Mouse (Mus musculus): ENCODE results near the gene Metap1d. TPM values are rescaled to one million over a fixed set of nuclear protein-coding genes. Genes with fewer than 3 reads are reported as not detected.

Gene Metap1d
- polyA plus RNA-seq, 3 experiments from 2014 or later: 10.1 to 38.0 (median 27.6) TPM

DNA sequence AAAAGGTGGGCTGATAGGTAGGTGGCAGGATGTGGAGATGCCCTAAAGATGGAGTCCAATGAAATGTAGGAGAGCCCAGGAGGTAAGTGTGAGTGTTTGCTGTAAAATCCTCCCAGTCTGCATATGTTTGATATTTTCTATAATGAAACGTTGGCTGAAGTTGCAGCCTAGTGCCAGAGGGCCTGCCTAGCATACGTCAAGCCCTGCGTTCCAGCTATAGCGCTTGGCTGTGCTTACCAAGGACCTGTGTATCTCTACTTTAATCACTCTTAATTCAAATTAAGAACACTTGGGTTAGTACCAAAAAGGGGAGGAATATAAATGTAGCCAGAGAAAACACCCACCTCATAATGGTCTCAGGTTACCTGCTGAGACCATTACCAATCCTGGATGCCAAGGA lies 22.7 kb downstream of the Metap1d start:
- ATAC-seq: no peak

DNA sequence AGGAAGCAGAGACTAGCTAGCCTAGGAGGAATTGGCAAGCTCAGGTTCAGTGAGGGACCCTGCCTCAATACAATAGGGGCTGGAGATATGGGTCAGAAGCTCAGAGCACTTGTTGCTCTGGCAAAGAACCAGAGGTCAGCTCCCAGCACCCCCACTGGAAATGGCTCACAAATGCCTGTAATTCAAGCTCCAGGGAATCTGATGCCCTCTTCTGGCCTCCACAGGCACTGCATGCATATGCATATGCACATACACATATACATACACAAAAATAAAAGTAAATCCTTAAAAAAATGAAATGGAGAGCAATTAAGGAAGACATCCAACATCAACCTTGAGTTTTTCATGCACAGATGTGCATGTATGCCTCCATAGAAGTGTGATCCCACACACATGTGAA lies 24.7 kb downstream of the Metap1d start:
- ATAC-seq: no peak

DNA sequence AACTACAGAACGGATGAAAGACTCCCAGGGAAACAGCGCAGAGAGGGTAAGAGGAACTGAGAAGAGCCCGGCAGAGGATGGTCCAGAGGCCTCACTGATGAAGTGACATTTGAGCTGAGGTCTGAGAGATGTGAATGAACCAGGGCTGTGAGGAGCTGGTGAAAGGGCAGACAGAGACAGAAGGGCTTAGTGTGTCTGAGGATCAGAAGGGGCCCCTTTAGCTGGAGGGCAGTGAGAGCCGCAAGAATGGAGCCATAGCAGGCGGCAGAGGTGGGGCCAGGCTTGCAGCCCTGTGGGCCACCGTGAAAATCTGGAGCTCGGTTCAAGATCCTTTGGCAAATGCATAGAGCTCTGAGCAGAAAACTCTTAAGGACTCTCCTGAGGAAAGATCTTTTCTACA lies 26.8 kb downstream of the Metap1d start:
- no peak for ATAC-seq

DNA sequence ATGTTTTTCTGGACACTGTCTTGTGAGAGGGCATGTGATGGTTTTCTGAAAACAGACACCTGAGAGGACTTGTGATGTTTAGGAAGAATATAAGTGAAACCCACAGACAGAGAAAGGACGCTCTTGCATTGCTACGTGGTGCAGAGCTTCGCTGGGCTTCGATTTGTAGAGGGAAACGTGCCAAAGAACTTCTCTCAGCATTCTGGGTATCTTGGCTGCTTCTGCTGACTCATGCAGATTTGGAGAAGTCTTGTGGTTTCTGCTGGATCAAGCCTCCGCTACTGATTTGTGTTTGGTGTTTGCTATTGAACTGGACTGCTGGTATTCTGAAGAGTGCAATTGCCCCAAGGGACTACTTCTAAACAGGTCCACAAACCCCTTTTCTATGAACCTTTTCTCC lies 28.7 kb downstream of the Metap1d start:
- no peak for ATAC-seq

DNA sequence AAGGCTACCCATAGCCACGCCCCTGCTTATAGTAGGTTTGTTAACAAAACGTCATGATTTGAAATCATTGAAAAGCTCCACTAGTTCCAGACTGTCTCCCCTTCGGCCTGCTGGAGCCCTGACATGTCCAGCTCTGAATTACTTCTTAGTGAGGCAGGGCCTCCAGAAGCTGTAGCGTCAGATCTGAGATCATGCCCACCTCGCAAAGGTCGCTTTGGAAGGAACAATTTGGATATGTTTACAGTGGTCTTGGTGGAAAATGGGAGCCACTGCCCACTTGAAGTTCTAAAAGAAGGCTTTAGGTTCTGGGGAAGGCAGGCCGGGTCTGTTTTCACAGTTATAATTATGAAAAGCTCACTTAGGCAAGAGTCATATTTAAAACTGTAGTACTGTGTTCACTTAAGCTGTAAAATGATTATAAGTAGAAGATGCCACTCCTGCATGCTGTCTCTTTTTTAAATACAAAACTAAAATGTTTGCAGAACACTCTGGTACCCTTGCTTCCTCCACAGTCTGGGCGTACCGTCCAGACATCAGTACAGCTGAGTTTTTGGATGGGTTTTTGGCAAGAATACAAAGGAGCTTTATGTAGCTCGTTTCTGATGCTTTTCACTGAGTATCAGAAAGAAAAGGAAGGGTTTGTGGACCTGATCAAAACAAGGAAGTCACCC lies 30.1 kb downstream of the Metap1d start:
- ATAC-seq: no peak

DNA sequence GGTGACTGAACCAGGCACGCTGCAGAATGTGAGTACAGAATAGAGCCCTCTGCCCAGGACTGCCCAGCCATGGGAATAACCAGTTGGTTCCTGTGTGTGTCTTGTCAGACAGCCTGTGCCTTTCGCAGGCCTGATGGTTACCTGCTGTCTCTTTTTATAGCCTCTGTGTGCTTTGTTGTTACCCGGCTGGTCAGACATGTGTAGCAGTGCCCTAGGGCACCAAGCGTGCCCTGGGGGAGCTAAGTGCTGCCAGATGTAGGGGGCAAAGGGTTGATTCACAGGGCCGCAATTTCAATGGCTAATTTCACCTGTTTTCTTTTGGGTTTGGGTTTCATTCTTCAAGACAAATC lies 30.6 kb downstream of the Metap1d start:
- no peak for ATAC-seq

DNA sequence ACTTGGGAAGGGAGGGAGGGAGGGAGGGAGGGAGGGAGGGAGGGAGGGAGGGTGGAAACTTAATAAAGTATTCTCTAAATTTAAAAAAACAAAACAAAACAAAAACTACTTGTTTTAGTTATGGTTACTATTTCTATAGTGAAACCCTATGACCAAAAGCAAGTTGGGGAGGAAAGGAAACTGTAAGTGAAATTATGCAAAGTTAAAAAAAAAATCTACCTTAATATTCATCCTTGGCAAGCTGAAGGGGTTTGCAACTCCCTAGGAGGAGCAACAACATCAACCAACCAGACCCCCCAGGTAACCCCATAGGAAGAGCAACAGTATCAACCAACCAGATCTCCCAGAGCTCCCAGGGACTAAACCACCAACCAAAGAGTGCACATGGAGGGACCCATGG lies 38.2 kb downstream of the Metap1d start:
- no peak for ATAC-seq

DNA sequence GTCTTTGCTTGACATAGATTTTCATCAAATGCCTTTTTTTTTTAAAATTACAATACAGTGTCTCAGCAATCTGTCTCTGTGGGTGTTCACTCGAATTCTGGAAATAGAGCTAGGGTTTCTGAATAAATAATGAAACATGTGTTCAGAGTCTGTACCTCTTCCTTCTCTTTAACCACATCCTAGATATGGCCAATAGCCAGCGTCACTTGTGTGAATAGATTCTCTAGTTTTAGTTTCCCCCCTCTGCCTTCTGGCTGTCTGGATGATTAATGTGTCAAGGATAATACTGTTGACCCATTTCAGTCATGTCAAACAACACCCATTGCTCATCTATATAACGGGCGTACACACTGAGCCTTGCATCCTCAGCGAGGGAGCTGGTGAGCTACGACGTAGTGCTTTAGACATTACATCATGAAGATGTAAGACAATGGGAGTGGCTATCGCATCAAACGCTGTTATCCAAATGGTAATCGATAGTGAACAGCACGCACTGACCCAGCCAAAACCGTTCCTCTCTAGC lies 40.1 kb downstream of the Metap1d start:
- ATAC-seq: no peak

DNA sequence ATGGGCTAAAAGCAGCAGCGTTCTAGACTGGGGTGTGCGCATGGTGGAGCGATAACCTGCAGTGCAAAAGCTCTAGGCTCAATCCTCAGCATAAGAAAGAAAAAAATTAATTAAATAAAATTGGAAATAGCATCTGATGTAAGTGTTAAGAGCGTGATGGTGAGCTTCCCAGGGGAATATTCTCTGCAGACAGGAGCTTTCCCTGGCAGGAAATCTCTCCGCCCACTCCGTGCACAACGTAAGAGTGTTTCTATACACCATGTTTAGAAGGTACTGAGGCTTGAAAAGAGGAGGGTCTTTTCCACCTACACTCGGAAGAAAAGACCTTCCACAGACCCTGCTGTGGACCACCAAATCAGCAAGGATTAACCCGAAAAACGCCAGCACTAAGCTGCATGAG lies 41.4 kb downstream of the Metap1d start:
- no peak for ATAC-seq

DNA sequence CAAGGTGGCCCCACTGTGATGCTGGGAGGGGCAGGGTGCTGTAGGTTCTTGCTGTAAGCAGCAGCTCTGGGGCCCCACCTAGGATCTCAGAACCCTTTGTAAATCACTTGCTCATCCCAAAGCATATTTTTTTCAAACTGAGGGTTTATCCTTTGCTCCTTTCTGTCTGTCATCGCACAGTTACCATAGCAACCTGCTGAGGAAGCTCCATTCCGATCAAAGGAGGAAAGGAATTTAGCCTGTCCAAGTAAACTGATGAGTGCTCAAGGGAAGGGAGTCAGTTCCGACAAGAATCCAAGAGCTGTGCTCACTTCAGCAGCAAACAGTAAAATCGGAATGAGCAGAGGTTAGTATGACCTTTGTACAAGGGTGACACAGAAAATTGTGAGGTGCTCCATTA lies 41.9 kb downstream of the Metap1d start:
- ATAC-seq: no peak

DNA sequence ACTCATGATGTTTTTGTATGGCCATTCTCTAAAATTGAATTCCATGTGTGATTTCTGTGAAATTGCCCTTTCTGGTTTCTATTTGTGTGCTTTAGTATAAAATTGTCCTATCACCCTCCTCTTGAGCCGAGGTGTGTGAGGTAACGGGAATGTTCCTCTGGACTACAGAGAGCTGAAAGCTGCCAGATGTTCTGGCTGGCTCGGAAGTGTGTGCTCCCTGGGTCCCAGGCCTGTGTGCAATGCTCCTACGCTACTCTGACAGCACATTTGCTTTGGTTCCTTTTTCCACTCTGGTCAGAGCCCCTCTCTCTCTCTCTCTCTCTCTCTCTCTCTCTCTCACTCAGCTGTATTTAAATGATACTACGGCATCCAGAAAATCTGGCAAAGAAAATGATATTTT lies 44.1 kb downstream of the Metap1d start:
- no peak for ATAC-seq

DNA sequence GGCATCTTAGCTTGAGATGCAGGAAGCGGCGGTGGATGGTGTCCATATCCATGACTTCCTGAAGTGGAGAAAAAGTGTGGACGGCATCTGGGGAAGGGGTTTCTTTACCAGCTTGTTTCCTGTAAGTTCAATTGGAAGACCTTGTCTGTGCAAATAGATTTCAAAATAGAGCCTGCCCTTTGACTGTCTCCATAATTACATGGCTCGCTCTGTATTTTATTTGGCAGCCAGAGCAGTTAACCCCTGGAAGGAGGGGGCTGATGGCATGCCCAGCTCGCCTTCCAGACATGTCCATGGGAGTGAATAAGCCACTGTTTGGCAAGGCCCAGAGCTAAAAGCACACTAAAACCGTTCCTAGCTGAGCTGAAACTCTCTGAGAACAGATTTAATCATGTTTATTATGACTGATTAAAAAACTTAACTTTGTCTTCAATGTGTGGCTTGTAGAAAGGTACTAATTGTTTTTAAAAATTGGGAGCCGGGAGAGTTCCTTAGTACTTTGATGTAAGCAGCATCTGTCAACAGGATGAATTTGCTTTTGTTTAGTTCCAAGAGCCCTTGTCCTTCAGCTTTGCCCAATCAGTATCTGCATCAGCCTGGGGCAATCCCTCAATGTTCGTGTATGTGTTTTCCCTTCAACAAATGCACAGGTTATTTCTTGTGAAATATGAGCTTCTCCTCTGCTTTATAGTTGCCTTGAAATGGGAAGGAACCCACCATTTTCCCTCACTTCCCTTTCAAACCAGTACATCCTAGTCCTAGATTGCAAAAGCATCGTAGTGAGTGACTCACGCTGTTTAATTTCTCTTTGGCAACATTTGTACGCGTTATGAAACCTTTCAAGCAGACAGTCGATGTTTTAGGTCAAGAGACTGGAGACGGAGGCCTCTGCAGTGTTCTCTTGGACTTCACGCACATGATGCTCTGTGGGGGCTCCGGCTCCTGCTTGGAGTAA lies 46.5 kb downstream of the Metap1d start:
- no peak for ATAC-seq

DNA sequence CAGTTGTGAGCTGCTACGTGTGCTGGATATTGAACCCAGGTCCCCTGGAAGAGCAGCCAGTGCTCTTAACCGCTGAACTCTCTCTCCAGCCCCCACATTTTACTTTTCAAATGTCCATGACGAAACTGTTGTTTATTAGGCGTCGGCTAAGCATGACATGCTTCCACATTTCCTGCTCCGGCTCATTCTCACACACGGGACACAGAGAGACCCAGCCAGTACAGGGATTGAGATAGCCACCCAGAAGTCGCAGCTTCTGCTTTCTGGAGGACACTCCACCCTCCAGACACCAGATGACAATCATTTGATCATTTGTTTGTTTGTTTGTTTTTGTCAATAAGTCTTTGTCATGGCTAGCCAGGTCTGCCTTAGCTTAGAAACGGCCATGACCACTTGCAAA lies 51.8 kb downstream of the Metap1d start:
- no peak for ATAC-seq

DNA sequence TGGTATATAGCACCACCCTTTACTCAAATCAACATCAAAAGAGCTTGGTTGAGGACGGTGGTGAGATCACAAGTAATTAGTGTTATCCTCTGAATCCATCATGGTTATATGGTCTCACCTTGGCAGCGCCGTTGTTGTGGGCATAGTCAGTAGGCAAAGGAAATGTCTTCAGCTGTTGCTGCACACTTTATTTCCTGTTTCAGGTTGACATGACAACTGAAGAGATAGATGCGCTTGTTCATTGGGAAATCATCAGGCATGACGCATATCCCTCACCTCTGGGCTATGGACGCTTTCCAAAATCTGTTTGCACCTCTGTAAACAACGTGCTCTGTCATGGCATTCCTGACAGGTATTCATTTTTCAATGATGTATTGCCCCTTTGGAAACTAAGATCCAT lies 58.1 kb downstream of the Metap1d start:
- ATAC-seq: no peak

DNA sequence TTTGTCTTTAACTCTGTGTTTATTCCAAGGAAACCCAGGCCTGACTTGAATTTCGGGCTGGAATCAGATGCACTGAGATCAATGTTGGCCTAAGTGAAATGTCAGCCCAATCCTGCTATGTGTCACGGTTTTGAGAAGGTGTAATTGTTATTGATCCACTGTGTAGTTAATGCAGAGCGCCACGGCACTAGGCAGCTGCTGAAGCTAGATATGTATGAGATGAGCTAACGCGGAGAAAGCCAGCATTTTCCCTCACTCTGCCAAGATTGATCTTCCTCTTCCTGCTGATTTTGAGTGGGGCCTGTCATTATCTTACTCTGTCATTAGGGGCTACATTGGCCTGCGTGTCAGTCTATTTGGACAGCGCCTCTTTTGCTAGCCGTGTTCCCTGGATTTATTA lies 59.2 kb downstream of the Metap1d start:
- ATAC-seq: no peak

DNA sequence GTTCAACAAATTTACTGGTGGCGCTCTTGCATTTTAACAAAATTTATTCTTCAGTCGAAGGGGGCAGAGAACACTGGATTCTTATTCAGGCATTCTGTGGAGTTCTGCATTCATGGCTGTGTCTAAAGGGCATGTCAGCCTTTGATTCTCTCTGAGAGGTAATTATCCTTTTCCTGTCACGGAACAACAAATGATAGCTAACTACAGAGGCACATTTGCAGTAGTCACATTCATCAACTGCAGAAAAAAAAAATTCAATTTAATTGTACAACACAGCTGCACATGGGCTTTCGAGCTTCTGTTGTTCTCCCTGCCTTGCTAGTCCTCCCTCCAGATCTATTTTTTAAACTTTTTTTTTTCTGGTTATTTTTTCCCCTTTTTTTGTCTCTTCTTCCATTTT lies 63.9 kb downstream of the Metap1d start:
- ATAC-seq: no peak

DNA sequence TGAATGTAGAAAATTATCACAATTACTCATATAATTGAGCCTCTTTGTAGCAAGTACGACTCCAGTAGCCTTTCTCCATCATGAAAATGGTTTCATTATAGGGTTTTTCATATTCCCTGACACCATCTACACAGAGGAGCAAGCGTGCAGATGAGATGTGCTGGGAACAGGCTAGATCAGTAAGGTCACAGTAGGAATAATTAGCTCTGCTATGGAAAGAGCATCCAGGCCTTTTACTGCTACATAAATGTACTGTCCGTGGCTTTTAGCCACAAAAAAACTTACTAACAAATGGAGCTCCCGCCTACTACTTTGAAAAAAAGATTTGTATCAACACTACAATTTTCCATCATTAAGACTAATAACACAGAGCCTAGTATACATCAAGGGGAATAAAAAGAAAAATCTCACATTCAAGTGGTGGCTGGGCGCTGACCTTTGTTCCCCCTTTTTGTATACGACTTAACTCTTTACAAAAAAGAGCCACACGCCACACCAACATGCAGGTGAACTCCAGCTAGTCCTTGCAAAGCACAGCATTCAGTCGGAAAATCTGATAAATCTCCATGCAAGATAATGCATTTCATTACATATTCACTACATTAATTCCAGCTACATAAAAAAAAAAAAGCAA lies 64.5 kb downstream of the Metap1d start:
- ATAC-seq: no peak

DNA sequence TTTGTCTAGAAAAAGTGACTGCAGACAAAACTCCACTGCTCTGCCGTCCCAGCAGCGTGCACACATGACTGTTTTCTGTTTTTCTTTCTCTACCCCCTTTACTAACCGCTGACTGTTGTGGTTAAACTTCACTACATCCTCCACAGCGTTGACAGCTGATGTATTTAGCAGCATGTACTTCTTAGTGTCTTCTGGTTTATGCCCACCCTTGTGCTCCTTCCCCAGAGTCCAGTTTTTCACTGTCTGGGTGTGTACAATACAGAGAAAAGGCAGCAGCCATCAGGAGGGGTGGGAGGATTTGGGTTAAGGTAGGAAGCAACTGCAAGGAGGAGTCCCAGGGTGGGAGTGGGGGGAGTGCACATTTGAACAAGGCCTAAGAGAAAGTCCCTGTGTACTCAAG lies 69.8 kb downstream of the Metap1d start:
- ATAC-seq: no peak

DNA sequence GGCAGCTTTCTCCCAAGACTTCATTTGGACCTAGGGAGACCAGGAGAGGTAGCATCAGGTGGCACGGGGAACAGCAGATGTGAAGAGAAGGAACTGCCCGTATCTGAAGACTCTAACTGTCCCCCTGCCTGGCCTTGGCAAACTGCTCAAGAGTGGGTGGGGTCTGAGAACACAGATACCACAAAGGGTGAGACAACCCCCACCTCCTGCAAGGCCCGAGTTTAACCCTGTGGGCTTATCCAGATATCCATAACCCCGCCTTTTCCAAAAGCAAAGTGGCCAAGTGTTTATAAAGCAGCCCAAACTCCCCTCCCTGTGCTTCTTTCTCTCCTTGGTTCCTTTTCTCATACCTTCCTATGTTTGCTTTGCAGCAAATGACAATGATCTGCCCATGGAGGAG lies 70.4 kb downstream of the Metap1d start:
- no peak for ATAC-seq

DNA sequence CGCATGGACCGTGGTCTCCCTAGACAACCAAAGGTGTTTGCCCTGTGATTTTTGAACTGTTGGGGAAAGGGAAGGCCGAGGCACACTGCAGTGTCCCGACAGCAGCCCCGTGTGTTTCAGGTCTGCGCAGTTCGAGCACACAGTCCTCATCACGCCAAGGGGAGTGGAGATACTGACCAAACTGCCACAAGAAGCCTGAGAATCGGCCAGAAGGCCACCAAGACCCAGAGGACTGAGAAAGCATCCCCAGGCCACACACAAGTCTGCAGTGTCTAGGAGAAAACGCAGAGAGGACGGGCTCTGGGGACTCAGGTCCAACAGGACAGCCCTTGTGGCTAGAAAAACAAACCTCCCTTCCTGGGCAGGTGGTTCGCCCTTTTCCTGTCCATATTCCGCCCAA lies 71.7 kb downstream of the Metap1d start:
- no peak for ATAC-seq

DNA sequence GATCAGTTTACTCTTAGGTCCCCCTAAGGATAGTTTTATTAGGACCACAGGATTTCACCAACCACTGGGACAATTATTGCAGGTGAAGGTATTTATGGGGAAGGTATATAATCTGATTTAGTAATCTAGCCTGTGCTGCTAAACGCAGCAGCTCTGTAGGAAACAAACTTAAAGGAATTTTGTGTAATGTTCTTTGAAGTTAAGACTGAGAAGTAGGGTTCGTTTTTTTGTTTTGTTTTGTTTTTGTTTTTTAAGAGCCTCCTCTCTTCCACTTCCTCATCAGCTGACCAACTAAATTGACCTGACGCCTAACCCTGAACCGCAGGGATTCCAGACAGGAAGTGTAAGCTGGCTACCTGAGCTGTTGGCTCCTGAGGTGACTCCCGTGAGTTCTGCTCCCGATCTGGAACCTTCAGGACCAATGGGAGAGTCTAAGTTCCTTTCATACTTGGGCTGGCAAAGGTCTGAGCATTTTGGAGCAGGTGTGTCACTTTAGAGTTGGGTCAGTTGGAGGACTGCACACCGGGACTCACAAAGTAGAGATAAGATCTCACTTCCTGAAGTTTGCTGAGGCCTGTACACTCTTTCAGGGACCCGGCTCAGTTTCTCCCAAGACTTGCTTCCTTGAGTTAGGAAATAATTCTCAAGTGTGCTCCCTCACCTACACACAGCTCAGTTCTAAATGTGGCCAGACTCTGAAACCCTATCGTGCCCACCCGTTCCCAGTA lies 73.7 kb downstream of the Metap1d start:
- no peak for ATAC-seq

DNA sequence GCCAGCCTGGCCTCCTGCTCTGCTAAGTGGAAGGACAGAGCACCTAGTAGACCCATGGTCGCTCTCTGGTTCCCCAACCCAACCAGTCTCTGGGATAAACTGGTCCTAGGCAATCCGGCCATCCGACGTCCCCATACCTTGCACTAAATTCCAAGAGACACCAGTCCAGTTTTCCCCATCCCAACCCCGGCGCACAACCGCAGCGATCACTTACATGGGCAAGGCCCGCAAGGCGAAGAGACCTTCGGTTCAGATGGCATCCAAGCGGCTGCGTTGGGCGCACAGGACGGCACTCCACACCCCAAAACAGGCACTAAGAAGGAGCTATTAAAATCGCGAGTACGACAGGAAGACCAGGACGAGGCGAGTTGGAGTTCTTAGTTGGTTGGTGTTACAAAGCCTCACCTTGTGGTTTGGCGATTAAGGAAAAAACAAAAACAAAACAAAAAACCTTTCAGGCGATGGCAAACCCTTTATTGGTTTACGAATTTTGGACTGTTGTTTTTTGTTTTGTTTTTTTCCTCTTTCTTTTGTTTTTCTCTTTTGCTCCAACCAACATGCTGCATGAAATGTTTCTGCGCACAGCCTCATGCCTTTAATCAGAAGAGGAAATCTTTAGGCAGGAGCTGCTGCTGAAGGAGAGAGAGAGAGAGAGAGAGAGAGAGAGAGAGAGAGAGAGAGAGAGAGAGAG lies 74.4 kb downstream of the Metap1d start:
- no peak for ATAC-seq
